Mouse (Mus musculus): ENCODE measurements around the gene Bcl3. TPM values are rescaled to one million over a fixed set of nuclear protein-coding genes. Genes with fewer than 3 reads are reported as not detected.

Bcl3 gene
- total RNA-seq, 4 experiments from 2014 or later: 0.58 to 0.62 (median 0.61) TPM

DNA sequence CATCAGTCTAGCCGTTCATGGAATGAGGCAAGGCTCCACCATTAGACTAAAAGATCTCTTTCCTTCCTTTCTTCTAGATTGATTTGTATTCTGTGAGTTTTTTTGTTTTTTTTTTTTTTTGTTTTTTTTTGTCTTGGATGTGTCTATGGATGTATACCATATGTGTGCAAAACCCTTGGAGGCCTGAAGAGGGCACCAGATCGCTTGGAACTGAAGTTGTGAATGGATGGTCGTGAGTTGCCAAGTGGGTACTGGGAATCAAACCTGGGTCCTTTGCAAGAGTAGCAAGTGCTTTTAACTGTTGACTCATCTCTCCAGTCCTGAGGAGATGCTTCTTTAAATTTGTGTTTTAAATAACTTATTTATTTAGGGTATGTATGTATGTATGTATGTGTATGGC, 11.5 kb upstream of the Bcl3 start:
- DNase-seq (ENCODE audit: low spot score in 2 of 2): no peak

DNA sequence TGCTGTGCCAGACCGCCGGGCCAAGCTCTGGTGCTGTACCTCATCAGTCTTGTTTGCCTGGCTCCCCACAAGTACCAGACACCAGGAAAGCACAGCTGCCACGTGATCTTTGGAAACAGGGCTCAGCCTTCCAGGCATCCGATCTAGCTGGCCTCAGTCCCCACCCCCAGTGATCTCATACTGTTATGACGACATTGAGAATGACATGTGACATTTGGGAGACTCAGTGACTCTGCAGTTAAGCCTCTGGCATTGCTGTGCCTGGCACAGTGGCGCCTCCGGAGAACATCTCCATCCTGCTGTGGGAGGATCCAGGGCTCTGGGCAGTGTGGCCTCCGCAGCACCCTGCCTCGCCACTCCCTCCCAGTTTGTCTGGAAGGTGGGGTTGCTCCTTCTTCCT, 9.3 kb upstream of the Bcl3 start:
- DNase-seq (ENCODE audit: low spot score in 2 of 2): no peak

DNA sequence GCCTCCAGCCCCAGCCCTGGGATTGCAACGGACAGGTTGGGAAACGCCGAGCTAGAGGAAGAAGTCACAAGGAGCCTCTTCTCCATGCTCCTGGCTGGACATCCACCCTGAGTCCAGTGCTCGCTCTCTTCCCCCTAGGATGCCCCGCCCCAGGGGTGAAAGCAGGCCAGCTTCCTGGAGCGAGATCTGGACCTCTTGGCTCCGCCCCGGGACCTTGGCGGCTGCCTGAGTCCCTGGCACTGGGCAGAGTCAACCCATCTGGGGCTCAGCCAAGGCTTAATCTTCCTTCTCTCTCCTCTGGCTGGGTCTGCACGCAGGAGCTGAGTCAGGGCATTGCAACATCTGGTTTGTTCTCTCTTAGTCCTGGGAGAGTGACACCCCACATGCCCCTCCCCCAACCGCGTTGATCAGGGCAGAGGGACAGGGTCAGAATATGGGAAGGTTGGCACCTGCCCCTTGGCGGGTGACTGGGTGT, 8.1 kb upstream of the Bcl3 start:
- DNase-seq (ENCODE audit: low spot score in 2 of 2): peak; percentile 92 to 93

DNA sequence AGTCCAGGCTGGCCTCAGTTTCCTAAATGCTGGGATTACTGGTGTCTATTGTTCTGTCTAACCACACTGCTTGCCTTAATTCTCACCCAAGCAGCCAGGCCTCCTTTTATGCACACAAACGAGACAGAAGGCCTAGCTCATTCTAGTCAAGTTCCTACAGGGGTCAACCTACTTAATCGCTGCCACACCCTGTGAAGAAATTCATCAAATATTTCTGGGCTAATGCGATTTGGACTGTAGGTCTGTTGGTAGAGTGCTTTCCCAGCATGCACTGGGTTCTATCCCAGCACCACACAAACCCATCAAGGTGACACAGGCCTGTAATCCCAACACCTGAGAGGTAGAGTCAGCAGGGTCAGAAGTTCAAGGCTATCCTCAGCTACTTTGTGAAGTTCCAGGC, 7.1 kb upstream of the Bcl3 start:
- DNase-seq (ENCODE audit: low spot score in 2 of 2): no peak

DNA sequence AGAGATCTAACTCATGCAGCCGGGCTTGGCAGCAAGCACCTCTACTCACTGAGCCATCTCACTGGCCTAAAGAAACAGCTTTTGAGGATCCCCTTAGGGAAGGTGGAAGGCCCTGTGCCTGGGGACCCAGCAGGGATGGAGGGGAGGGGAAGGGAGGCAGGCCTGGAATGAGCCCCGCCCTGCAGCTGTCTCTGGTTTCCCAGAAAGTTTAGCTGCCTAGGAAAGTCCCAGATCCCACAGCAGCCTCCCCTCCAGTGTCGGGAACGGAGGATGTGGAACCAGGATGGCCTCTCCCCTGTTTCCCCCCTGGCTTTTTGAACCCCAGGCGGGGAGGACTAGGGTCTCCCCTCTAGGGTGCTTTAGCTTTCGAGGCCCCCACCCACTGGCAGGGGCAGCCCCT, 4.2 kb upstream of the Bcl3 start:
- no peak for DNase-seq (ENCODE audit: low spot score in 2 of 2)

DNA sequence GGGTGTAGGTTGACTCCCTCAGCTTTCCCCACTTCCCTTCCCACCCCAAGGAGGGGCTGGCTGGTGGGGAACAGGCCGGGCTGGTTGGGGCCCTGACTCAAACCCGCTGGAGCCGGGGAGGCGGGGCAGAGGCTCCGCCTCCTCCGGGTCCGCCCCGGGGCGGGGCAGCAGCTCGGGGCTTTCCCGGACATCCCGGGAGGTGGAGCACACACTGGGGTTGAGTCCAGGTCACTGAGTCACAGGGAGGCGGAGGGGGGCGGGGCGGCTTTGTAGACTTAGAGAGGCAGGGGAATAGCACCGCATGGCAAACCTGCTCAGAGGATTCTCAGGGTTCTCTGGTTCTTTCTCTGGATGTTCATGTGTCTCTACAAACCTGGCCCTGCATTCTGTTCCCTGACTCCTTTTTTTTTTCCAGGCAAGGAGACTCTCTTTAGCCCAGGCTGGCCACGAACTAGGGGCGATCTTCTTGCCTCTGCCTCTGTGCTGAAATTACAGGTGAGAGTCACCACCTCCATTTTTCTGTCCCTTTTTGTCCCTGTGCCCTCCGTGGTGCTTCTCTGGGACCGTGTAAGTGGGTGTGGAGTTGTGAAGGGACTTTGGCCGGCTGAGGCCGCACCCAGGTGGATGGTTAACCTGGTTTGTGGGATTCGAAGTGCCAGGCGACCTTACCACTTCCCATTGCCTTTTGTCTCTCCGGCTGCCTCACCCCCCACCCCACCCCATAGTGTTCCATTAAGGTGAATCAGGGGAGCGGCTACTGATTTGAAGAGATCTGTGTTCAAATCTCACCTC, 1.8 kb upstream of the Bcl3 start:
- DNase-seq (ENCODE audit: low spot score in 2 of 2): peak; percentile 78 to 84

DNA sequence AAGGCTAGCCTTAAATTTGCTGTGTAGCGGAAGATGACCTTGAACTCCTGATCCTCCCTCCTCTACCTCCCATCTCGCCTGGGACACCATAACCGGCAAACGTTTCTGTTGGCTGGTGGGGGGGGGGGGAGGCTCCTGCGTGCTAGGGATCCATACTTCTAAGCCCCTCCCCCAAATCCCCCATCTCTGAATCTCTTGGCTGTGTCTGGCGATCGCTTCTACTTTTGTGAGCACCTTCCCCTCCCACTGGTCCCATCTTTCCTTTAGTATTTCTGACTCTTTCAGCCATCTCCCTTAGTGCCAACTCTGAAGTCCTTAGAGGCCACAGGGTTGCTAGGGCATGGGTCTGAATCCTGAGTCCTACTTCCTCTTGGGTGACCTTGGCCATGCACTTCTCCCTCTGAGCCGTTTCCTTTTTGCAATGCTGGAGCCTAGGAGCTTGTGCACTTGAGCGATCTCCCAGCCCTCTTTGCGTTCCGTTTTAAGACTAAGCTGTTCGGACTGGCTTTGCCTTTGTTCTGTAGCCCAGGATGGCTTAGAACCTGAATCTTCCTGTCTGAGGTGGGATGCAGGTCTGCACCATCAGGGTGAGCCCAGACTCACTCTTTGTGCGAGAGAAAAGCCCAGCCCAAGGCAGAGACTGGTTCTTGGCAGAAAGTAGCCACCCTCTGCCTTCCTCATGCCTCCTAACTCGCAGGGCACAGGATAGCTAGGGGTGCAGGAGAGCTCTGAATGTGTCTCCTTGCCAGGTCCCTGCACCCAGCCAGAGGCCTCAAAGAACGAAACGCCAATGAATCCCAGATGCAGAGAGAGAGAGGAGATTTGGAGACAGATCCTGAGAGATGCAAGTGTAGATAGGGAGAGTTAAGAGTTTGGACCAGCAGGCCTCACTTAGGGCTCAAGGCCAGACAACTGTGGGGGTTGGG, 949 bp upstream of the Bcl3 start:
- DNase-seq (ENCODE audit: low spot score in 2 of 2): no peak

DNA sequence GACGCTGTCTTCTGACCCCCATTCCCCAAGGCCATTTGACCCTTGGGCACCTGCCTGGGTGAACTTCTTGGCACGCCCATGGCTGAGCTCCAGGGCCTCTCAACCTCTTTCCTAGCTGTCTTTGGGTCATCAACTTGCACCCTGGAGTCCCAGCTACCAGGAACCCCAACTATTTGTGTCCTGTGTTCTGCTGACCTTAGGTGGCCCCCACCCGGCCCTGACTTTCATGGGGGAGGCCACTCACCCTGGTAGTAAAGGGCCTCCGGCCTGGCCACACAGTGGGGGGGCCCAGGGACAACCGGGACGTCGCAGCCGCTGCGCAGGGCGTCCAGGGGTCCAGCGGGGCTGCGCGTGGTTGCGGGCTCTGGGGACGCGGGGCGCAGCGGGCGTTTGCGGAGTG, 377 bp downstream of the Bcl3 start:
- DNase-seq (ENCODE audit: low spot score in 2 of 2): no peak

DNA sequence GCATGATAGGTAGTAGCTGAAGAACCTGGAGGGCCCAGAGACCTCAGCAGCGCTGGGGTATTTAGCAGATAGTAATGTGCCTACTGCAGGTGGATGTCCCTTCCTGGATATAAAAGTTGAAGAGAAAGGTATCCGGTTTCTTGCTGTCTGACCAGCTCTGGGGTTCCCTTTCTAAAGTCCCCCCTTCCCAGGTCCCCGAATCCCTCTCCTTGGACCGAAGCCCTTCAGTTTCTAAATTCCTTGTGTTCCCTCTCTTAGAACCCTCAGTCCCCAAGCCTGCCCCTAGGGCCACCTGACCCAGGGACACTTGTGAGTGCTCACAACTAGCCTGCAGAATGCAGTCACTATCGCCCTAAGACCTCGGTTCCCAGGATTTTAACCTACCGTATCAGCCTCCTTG, 937 bp downstream of the Bcl3 start:
- DNase-seq (ENCODE audit: low spot score in 2 of 2): no peak

DNA sequence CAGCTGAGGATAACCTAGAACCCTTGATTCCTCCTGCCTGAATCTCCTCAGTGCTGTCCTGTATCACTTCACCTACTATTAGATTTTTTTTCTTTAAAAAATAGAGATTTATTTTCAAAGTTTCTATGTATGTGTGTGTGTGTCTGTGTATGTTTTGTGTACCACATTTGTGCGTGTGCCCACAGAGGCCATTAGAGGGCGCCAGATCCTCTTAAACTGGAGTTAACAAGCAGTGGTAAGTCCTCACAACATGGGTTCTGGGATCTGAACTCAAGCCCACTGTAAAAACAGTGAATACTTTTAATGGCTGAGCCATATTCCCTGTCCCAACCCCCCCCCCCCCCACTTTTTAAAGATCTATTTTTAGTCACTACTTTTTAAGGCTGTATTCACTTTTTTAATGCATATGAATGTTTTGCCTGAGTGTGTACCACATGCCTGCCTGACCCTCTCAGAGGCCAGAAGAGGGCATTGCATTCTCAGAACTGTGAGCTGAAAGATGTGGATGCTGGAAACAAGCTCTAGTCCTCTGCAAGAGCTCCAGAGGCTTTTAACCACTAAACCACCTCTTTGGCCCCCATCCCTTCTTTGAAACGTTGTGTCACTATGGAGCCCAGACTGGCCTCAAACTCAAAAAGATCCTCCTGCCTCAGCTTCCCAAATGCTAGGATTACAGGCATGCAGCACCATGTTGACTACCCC, 2.1 kb downstream of the Bcl3 start:
- DNase-seq (ENCODE audit: low spot score in 2 of 2): no peak

DNA sequence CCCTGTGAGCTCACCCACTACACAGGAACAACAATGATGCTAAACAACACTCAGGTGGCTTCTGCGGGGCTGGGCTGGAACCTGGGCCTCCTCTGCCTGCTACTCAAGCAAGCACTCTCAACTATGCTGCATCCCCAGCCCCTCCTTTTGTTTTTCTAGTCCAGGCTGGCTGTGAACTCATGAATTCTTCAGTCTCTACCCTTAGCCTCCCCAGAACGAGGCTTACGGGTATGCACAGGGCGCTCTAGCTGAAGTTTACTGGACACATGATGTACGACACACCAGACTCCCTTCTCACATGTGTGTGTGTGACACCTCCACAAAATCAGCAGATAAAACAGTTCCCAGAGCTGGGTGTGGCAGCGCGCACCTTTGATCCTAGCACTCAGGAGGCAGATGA, 3.7 kb downstream of the Bcl3 start:
- DNase-seq (ENCODE audit: low spot score in 2 of 2): no peak

DNA sequence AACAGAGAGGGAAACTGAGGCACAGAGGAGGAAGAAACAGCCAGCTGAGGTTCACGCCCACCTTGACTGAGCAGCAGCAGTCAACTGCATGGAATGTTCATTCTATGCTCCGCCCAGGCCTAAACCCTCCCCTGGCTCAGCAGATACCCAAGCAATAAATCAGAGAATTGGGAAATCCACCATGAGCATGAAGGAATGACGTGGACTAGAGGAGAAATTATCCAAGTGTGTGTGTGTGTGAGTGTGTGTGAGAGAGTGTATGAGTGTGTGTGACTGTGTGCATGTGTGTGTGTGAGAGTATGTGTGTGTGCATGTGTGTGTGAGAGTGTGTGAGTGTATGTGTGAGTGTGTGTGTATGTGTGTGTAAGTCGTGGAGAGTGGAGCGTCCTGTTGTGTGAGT, 4.1 kb downstream of the Bcl3 start:
- DNase-seq (ENCODE audit: low spot score in 2 of 2): no peak

DNA sequence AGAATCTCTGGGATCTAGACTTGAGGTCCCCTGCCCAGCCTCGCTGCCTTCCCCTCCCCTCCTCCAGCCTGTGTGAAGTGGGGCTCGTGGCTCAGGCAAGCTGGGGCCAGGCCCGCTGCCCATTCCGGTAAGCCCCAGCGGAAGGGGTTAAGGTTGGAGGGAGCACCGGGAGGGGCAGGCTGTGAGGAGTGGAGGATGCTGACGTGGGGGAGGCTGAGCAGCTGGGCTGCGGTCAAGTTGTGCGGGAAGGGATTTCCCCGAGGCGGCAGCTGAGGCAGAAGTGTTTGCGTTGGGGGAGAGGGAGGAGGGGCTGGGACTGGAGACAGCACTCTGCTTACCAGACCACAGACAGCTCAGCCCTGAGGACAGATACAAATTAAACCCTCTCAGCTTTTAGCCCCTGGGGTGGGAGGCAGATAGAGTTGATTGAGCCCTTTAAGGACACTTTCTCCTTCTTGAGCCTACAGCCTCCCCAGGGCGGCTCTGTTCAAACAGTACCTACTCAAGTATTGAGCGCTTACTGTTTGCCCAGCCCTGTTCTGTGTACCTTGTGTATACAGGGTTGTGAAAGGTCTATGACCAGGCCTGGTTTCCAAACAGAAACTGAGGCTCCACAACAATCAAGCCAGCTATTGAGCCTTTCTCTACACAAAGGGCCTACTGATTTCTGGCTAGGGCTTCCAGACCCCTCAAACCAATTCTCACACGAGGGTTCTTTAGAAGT, 5.0 kb downstream of the Bcl3 start:
- DNase-seq (ENCODE audit: low spot score in 2 of 2): peak; percentile 33 to 50

DNA sequence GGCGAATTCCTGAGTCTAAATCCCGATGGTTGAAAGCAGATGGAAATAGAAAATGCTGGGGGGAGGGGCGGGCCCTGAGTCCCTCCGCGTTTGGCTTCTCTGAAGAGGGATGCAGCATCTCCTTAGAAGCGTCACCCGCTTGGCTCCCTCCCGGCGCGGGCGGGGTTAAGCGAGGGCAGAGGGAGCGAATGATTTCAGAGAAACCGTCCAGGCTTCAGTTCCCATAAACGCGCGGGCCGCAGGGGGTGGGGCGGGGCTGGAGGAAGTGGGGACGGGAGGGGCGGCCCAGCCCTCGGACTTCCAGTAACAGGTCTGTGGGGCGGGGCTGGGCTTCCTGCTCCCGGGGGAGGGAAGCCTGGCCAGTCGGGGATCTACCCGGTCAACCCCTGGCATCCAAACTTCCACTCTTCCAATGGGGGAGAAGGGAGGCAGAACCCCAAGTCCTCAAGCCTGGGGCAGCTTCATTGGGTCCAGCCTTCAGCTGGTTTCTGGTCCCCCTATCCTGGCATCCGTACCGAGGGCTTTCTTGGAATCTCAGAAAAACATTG, 6.3 kb downstream of the Bcl3 start:
- DNase-seq (ENCODE audit: low spot score in 2 of 2): peak; percentile 69 to 82

DNA sequence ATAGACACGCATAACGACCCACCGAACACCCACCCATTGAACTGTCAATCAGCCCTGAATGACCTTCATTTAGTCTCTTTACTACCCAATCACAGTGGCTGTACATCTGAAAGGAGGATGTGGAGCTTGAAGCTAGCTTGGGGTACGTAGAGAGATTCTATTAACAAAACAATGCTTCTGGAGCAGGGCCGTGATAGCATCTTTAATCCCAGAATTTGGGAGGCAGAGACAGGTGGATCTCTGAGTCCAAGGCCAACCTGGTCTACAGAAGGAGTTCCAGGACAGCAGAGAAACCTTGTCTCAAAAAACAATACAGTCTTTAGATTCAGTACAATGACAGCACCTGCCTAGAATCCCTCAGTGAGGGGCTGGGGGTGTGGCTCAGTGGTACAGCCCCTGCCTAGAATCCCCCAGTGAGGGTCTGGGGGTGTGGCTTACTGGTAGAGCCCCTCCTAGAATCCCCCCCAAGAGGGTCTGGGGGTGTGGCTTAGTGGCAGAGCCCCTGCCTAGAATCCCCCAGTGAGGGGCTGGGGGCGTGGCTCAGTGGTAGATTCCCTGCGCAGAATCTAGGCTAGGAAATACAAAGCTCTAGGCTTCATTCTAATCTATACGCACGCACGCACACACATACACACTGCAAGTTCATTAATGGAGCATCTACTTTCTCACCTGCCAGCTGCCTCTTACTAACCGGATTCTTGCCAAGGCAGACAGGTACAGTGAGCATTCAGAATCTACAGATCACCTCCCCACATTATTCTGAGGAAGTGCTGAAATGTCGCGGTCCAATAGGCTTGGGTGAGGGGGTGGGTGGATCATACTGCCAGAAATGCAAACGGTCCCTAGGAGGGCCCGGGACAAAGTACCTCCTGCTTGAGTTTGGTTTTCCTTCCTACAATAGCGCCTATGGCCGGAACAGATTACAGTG, 7.0 kb downstream of the Bcl3 start:
- DNase-seq (ENCODE audit: low spot score in 2 of 2): no peak

DNA sequence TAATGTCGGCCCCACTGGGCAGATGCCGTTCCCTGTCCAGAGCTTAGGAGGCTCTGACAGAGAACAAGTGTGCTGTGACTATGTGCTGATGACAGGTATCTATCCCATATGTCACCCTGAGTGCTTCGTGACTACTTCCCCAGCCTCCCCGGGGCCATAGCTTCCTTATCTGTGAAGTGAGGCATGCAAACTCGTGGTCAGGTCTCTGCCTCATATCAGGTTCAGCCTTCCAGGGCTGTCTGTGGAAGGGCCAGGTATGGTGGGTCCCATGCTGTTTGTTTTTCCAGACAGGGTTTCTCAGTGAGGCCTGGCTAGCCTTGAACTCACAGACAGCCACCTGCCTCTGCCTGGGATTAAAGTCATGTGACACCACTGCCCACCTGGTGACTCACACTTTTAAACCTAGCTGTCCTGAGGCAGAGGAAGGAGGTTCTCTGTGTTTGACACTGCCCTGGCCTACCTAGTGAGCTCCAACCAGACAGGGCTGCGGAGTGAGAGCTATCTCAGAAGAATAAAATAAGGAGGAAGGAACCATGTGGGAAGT, 8.9 kb downstream of the Bcl3 start:
- no peak for DNase-seq (ENCODE audit: low spot score in 2 of 2)

DNA sequence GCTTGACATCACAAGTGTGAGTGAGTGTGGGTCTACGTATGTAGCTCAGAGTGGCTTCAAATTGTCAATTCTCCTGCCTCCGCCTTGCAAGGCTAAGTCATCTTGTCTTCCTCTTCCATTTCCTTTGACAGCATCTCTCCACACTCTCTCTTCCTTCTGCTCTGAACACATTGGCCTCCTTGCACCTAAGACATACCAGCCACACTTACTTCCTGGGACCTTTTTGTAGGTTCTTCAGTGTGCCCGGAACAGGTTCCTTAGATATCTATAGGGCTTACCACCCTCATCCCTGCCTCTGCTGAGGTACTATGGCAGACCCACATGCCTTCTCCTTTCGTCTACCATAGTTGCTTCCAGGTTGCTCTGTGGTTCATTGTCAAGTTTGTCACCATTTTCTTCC, 9.4 kb downstream of the Bcl3 start:
- no peak for DNase-seq (ENCODE audit: low spot score in 2 of 2)

DNA sequence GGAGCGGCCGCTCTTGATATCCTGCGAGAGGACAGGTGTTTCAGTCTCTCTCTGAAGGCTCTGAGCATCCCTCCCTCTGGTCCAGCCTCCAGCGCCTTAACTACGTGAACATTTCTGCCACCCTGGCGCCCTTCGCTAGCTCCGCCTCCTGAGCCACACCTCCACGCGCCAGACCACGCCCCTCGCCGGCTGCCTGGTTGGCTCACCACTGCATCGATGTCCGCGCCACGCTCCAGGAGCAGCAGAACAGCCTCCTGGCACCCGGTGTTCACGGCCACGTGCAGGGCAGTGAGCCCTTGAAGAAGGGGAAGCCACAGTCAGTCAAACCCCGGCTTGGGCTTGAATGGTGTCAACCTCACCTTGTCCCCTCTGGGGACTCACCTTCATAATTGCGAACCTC, 11.5 kb downstream of the Bcl3 start:
- DNase-seq (ENCODE audit: low spot score in 2 of 2): no peak

DNA sequence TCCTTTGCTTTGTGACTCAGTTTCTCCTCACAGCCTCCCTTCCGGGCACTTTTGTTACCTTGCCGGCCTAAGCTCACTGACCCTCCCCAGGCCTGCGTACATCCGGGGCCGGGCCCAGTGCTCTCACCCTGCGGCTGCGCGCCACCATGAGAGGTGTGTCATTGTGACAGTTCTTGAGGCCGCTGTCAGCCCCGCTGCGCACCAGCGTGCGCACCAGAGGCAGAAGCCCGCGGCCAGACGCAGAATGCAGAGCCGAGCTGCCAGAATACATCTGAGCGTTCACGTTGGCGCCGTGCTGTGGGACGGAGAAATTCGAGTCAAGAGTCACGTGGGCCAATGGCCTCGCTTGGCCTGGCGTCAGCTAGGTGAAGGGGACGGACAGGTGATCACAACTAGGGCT, 13.2 kb downstream of the Bcl3 start:
- DNase-seq (ENCODE audit: low spot score in 2 of 2): no peak

Data from gastrocnemius, adult 8-10 months (tissue).